ENCODE assay signal across 11 mouse cellular contexts in genomic region chr19:36696601-36697122, GRCm38 (mm10). TPM values are rescaled to one million over a fixed set of nuclear protein-coding genes. Genes with fewer than 3 reads are reported as not detected.
A peak's percentile ranks its signal among the peaks of the same experiment; 100 is the strongest.
DNase-seq lines count a peak whose midpoint lies in the region; ATAC-seq and TF ChIP-seq lines count a peak whose summit lies in the region.
"Had no signal": no experiment of that assay in that cellular context is flagged by ENCODE, and none has a peak within 500 bp of the region (broad histone marks: within the 10 kb centered on the region; RNA-seq: fewer than 3 reads in every experiment).

No protein-coding gene starts in this region.

- no peaks in the 10 kb centered on the region for H3K9me3 ChIP-seq in forebrain, embryonic 15.5 days
- H3K9me3 ChIP-seq in midbrain, postnatal 0 days (ENCODE audit: low read length): no peaks in the 10 kb centered on the region

- H3K36me3 ChIP-seq in forebrain, embryonic 15.5 days: no peaks in the 10 kb centered on the region
- no peaks in the 10 kb centered on the region for H3K36me3 ChIP-seq in midbrain, postnatal 0 days (ENCODE audit: insufficient read depth, low read length)

- DNase-seq in layer of hippocampus, adult 2 months (ENCODE audit: low spot score in 2 of 2): peak; percentile 27 to 46
- DNase-seq in layer of hippocampus, postnatal 25 days (ENCODE audit: extremely low spot score in 1 of 2, low spot score in 1 of 2): no peak
- DNase-seq in kidney, adult 18-20 months: peak; percentile 10
- DNase-seq in midbrain, postnatal 0 days (ENCODE audit: low spot score): peak; percentile 79
- no peak for DNase-seq in cerebellum, postnatal 25 days
- no peak for DNase-seq in gastrocnemius, postnatal 10 days
- no peak for DNase-seq in testis, postnatal 10 days (ENCODE audit: low spot score)
- DNase-seq: thymus, postnatal 14 days had no signal

- H3K4me2 ChIP-seq in forebrain, embryonic 15.5 days (replicated peaks): no peak overlapping the region
- no peak overlapping the region for H3K4me2 ChIP-seq in midbrain, postnatal 0 days (ENCODE audit: low read depth, low read length, poor library complexity, severe bottlenecking)

- H3K27ac ChIP-seq in layer of hippocampus, adult 2 months: peak overlapping the region; percentile 82
- H3K27ac ChIP-seq in forebrain, embryonic 15.5 days (replicated peaks): peak overlapping the region; percentile 12
- H3K27ac ChIP-seq in midbrain, postnatal 0 days (ENCODE audit: low read depth, low read length): peak overlapping the region; percentile 59

- ATAC-seq in forebrain, embryonic 15.5 days (replicated peaks): peak; percentile 57
- ATAC-seq in midbrain, postnatal 0 days (ENCODE audit: low FRiP score): peak; percentile 79

- H3K4me1 ChIP-seq in forebrain, embryonic 15.5 days: peaks cover 15% of the 10 kb centered on the region
- H3K4me1 ChIP-seq in midbrain, postnatal 0 days (ENCODE audit: insufficient read depth, low read length): no peaks in the 10 kb centered on the region

- no peak for TF ChIP-seq CTCF in layer of hippocampus, adult 2 months (conservative IDR thresholded peaks at IDR 0.05)
- no peak for TF ChIP-seq CTCF in midbrain, postnatal 0 days (IDR thresholded peaks at IDR 0.05)

- H3K9ac ChIP-seq in forebrain, embryonic 15.5 days (replicated peaks): no peak overlapping the region
- no peak overlapping the region for H3K9ac ChIP-seq in midbrain, postnatal 0 days (replicated peaks; ENCODE audit: low read length, poor library complexity, severe bottlenecking)

- no peak overlapping the region for H3K4me3 ChIP-seq in layer of hippocampus, adult 2 months
- H3K4me3 ChIP-seq in forebrain, embryonic 15.5 days: no peak overlapping the region
- H3K4me3 ChIP-seq in midbrain, postnatal 0 days (ENCODE audit: low read depth, low read length): no peak overlapping the region

- H3K27me3 ChIP-seq in forebrain, embryonic 15.5 days: no peaks in the 10 kb centered on the region
- no peaks in the 10 kb centered on the region for H3K27me3 ChIP-seq in midbrain, postnatal 0 days (ENCODE audit: insufficient read depth, low read length)
- H3K27me3 ChIP-seq: CH12.LX had no signal

- WGBS in forebrain, embryonic 15.5 days: 11% methylated on average over 7 of the region's 7 CpGs
- 41% methylated on average over 7 of the region's 7 CpGs for WGBS in midbrain, postnatal 0 days

RNA-seq across cellular contexts. Expression of gene Ppp1r3c, which starts 39.8 kb away (rescaled TPM):
- total RNA-seq in layer of hippocampus, adult 2 months (2021): 10 to 100 TPM; 54.8 to 70.0 TPM
- 10 to 100 TPM; 47.4 to 55.9 TPM for total RNA-seq in layer of hippocampus, postnatal 25 days (2021)
- 6.3 and 8.2 TPM in 2 replicates for polyA plus RNA-seq in forebrain, embryonic 15.5 days (2015; fragmentation: Nextera tagmentation; extraction: Ambion mirVana)
- total RNA-seq in midbrain, postnatal 0 days (2014; rRNA removed): 26.2 and 26.7 TPM in 2 replicates
- polyA plus RNA-seq in midbrain, postnatal 0 days (2015; fragmentation: Nextera tagmentation; extraction: Ambion mirVana): 8.4 and 9.9 TPM in 2 replicates
- total RNA-seq in gastrocnemius, postnatal 10 days (2021): 100 to 1,000 TPM in 1 of 2 experiments, 10 to 100 TPM in 1; 85.4 to 102 TPM
- total RNA-seq: CH12.LX; megakaryocyte progenitor cell, adult 5-6 weeks had no signal

Comparison
In these comparisons a context has a peak if more than half of its experiments do, and no peak if none do; other contexts are left out.
1. DNase-seq: peak in layer of hippocampus, adult 2 months (2 of 2), kidney, adult 18-20 months (single experiment) and midbrain, postnatal 0 days (single experiment); none in layer of hippocampus, postnatal 25 days (0 of 2), cerebellum, postnatal 25 days (0 of 2), gastrocnemius, postnatal 10 days (single experiment) and testis, postnatal 10 days (single experiment).
2. H3K27ac ChIP-seq: peak in every context shown above with its lines; median percentile 82 in layer of hippocampus, adult 2 months; 59 in midbrain, postnatal 0 days; 12 in forebrain, embryonic 15.5 days.